In the genomic region with DNA sequence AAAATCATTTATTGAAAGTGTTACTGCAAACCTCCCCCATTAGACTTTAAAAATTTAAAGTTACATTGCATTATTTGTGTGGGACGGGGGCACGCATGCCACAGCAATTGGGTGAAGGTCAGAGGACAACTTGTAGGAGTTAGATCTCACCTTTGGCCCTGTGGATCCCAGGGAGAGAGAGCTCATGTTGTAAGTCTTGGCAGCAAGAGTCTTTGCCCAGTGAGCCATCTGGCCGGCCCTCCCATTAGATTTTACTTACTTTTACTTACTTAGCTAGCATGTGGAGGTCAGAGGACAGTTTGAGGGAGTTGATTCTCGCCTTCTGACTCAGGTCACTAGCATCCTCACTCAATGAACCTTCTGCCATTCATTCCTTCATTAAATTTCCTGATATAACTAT, we compare ENCODE assay signal across 16 mouse cellular contexts.
"Had no signal": no experiment of that assay in that cellular context is flagged by ENCODE, and none has a peak within 500 bp of the region (broad histone marks: within the 10 kb centered on the region; RNA-seq: fewer than 3 reads in every experiment).

No protein-coding gene starts in this region.

- H3K27ac ChIP-seq: kidney, postnatal 0 days; layer of hippocampus, adult 2 months; limb, embryonic 12.5 days; liver, embryonic 15.5 days; midbrain, embryonic 13.5 days; neural tube, embryonic 15.5 days; stomach, embryonic 15.5 days had no signal

- H3K27me3 ChIP-seq: limb, embryonic 12.5 days; liver, embryonic 15.5 days; midbrain, embryonic 13.5 days; neural tube, embryonic 15.5 days; stomach, embryonic 15.5 days had no signal

- H3K4me1 ChIP-seq: limb, embryonic 12.5 days; liver, embryonic 15.5 days; midbrain, embryonic 13.5 days; neural tube, embryonic 15.5 days; stomach, embryonic 15.5 days had no signal

- H3K4me3 ChIP-seq: layer of hippocampus, adult 2 months; limb, embryonic 12.5 days; liver, embryonic 15.5 days; midbrain, embryonic 13.5 days; myocyte; neural tube, embryonic 15.5 days; stomach, embryonic 15.5 days had no signal

- H3K9ac ChIP-seq: limb, embryonic 12.5 days; liver, embryonic 15.5 days; midbrain, embryonic 13.5 days; neural tube, embryonic 15.5 days; stomach, embryonic 15.5 days had no signal

- H3K36me3 ChIP-seq: stomach, embryonic 15.5 days had no signal

- H3K4me2 ChIP-seq: limb, embryonic 12.5 days; liver, embryonic 15.5 days; midbrain, embryonic 13.5 days; neural tube, embryonic 15.5 days; stomach, embryonic 15.5 days had no signal

- ATAC-seq: lung, postnatal 0 days; midbrain, embryonic 13.5 days had no signal

- H3K9me3 ChIP-seq: limb, embryonic 12.5 days; liver, embryonic 15.5 days; midbrain, embryonic 13.5 days; neural tube, embryonic 15.5 days; stomach, embryonic 15.5 days had no signal

- DNase-seq: liver; lung, adult 2 months; lung, postnatal 36 days; right cerebral cortex, adult 18-20 months; spleen, adult 18-20 months; thymus, adult 2 months; thymus, postnatal 25 days had no signal
